Mouse (Mus musculus): ENCODE results near the gene Lgals3bp.

DNA sequence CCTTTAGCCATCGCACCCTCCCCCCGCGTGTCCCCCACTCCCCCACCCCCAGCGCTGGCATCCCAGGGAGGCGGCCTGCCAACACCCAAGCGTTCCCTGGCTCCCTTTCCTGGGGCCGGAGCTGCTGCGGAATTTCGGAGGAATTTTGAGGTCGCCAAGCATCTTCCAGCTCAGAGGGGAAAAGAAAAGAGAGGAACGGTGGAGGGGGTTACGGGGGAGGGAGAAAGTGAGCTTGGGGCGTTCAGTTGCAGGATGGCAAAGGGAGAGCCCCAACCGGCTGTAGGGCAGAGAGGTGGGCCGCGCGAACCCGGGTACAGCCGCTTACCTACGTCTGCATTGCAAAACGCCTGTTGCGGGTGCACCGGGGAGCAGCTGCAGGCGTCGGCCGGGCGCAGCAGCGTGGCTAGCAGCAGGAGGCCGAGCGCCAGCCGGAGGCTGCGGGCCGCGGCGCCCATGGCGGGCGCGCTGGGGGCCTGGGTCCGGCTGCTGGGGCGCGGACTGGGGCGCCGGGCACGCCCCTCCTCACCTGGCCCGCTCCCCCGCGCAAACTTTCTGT lies 47.2 kb downstream of the Lgals3bp start:
- TF ChIP-seq POLR2AphosphoS2 (IDR thresholded peaks at IDR 0.05; ENCODE audit: low read depth, low read length) = no peak
- TF ChIP-seq HCFC1 (IDR thresholded peaks at IDR 0.05; ENCODE audit: low read depth, low read length) = no peak
- TF ChIP-seq MAX (IDR thresholded peaks at IDR 0.05; ENCODE audit: low read length) = no peak
- TF ChIP-seq CTCF (conservative IDR thresholded peaks at IDR 0.05 in 1 of 2, IDR thresholded peaks at IDR 0.05 in 1 of 2; ENCODE audit: low read depth in 2 of 2, low read length in 2 of 2) = no peak
- no peak for TF ChIP-seq POLR2A (IDR thresholded peaks at IDR 0.05; ENCODE audit: low read depth, low read length)
- TF ChIP-seq MAFK (IDR thresholded peaks at IDR 0.05; ENCODE audit: insufficient replicate concordance, low read length) = no peak
- no peak for TF ChIP-seq ZMIZ1 (IDR thresholded peaks at IDR 0.05; ENCODE audit: low read depth, low read length)
- no peak for TF ChIP-seq SMC3 (IDR thresholded peaks at IDR 0.05; ENCODE audit: low read depth, low read length)
- no peak for TF ChIP-seq MYC (IDR thresholded peaks at IDR 0.05; ENCODE audit: low read depth, low read length)
- no peak for TF ChIP-seq MXI1 (IDR thresholded peaks at IDR 0.05; ENCODE audit: low read depth, low read length)

Measured in CH12.LX (cell line).